Mouse (Mus musculus) bone marrow macrophage, adult 2 months (primary cell): ENCODE data around the gene Dnaja4.

Experiments used
- CTCF ChIP-seq: IDR thresholded peaks from 2 replicates; pipeline ENCODE4 v1.5.1; 2012; ENCODE audit warnings: low read depth, mild to moderate bottlenecking, low read length, moderate library complexity
- POLR2A ChIP-seq: IDR thresholded peaks from 2 replicates; pipeline ENCODE4 v1.6.1; 2012; ENCODE audit warnings: mild to moderate bottlenecking, low read depth, low read length, borderline replicate concordance

- TF ChIP-seq CTCF (no peak), POLR2A (no peak)
Measured at GRCm38 (mm10) chr9:54668455-54668854, 30.2 kb upstream of the Dnaja4 start.
